Comparison of ENCODE assay signal across 1 mouse cellular context in the genomic region with DNA sequence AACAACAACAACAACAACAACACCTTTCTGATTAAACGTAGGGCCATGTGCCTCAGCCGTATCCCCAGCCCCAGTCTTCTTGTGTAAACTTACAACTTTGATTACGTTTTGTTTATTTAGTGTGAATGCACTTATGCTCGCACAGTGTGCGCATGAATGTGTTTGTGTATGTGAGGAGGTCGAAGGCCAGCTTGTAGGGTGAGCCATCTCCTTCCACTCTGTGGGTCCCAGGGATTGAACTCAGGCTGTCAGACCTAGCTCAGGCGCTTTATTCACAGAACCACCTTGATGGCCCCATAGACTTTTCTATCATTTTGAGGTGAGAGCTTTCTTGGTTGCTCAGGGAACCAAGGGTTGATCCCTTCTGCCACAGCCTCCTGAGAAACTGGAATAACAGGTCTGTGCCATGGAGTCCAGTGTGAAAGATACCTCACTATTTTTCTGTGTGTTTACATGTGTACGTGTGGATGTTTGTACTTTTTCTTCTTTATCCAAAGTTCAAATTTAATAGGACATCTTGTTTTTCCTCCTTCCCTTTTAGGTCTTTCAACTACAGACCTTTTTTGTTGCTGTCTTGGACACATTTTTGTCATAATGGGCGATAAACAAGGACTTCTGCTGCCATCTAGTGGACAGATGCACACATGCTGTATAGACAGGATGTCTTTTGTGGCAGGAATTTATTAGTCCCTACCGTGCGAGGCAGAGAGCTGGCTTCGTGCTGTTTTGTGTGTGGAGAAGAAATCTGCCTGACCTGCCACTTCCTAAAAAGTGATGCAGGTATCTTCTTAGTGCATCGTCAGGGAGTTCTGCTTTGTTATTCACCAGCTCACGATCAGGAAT.
A peak's percentile ranks its signal among the peaks of the same experiment; 100 is the strongest.
TF ChIP-seq lines count a peak whose summit lies in the region.

No protein-coding gene starts in this region.

TF ChIP-seq in CH12.LX, 34 proteins besides CTCF, POLR2A, EP300 and RAD21:
- no peak for TF ChIP-seq ETS1 (conservative IDR thresholded peaks at IDR 0.05; ENCODE audit: low read depth, low read length)
- TF ChIP-seq CHD1 (IDR thresholded peaks at IDR 0.05; ENCODE audit: low read depth, low read length) = no peak
- no peak for TF ChIP-seq TCF12 (IDR thresholded peaks at IDR 0.05; ENCODE audit: low read depth, low read length)
- no peak for TF ChIP-seq PAX5 (IDR thresholded peaks at IDR 0.05; ENCODE audit: low read length)
- 0 out of 2 replicates have a peak, but pooled peaks have one; percentile 42 for TF ChIP-seq MAX (IDR thresholded peaks at IDR 0.05; ENCODE audit: low read length)
- TF ChIP-seq ZMIZ1 (IDR thresholded peaks at IDR 0.05; ENCODE audit: low read depth, low read length) = no peak
- peak; percentile 16; the same call in 1 of the 2 replicates for TF ChIP-seq ELF1 (IDR thresholded peaks at IDR 0.05; ENCODE audit: low read depth, low read length)
- 0 out of 2 replicates have a peak, but pooled peaks have one; percentile 24 for TF ChIP-seq HCFC1 (IDR thresholded peaks at IDR 0.05; ENCODE audit: low read depth, low read length)
- 0 out of 2 replicates have a peak, but pooled peaks have one; percentile 39 for TF ChIP-seq SIN3A (IDR thresholded peaks at IDR 0.05; ENCODE audit: low read length)
- TF ChIP-seq MXI1 (IDR thresholded peaks at IDR 0.05; ENCODE audit: low read depth, low read length) = no peak
- no peak for TF ChIP-seq NRF1 (IDR thresholded peaks at IDR 0.05; ENCODE audit: low read depth, low read length)
- TF ChIP-seq MEF2A (IDR thresholded peaks at IDR 0.05; ENCODE audit: borderline replicate concordance, low read depth, low read length) = no peak
- 0 out of 2 replicates have a peak, but pooled peaks have one; percentile 20 for TF ChIP-seq MAFK (IDR thresholded peaks at IDR 0.05; ENCODE audit: insufficient replicate concordance, low read length)
- no peak for TF ChIP-seq ZKSCAN1 (IDR thresholded peaks at IDR 0.05; ENCODE audit: borderline replicate concordance, low read depth, low read length)
- no peak for TF ChIP-seq MAZ (IDR thresholded peaks at IDR 0.05; ENCODE audit: low read depth, low read length)
- 0 out of 2 replicates have a peak, but pooled peaks have one; percentile 58 for TF ChIP-seq MYC (IDR thresholded peaks at IDR 0.05; ENCODE audit: low read depth, low read length)
- TF ChIP-seq NELFE (IDR thresholded peaks at IDR 0.05; ENCODE audit: low read depth, low read length) = peak; percentile 34; the same call in 1 of the 2 replicates
- TF ChIP-seq GABPA (IDR thresholded peaks at IDR 0.05; ENCODE audit: insufficient replicate concordance, low read depth, low read length) = no peak
- TF ChIP-seq USF1 (IDR thresholded peaks at IDR 0.05; ENCODE audit: low read depth, low read length) = no peak
- TF ChIP-seq RCOR1 (conservative IDR thresholded peaks at IDR 0.05; ENCODE audit: low read depth, low read length) = no peak
- TF ChIP-seq JUND (conservative IDR thresholded peaks at IDR 0.05; ENCODE audit: low read depth, low read length) = peak; percentile 62; the same call in 1 of the 2 replicates
- TF ChIP-seq BHLHE40 (IDR thresholded peaks at IDR 0.05; ENCODE audit: low read depth, low read length) = no peak
- no peak for TF ChIP-seq POLR2AphosphoS2 (IDR thresholded peaks at IDR 0.05; ENCODE audit: low read depth, low read length)
- 0 out of 2 replicates have a peak, but pooled peaks have one; percentile 26 for TF ChIP-seq IRF4 (IDR thresholded peaks at IDR 0.05; ENCODE audit: low read depth, low read length)
- 0 out of 2 replicates have a peak, but pooled peaks have one; percentile 18 for TF ChIP-seq E2F4 (IDR thresholded peaks at IDR 0.05; ENCODE audit: insufficient replicate concordance, low read depth, low read length)
- TF ChIP-seq ZNF384 (IDR thresholded peaks at IDR 0.05; ENCODE audit: low read depth, low read length) = peak; percentile 31; the same call in 1 of the 2 replicates
- TF ChIP-seq KAT2A (IDR thresholded peaks at IDR 0.05; ENCODE audit: insufficient replicate concordance, low read length) = no peak
- peak; percentile 82 for TF ChIP-seq ZC3H11A (IDR thresholded peaks at IDR 0.05; ENCODE audit: low read depth, low read length)
- TF ChIP-seq JUN (IDR thresholded peaks at IDR 0.05; ENCODE audit: insufficient read depth, low read depth, low read length) = no peak
- TF ChIP-seq SMC3 (IDR thresholded peaks at IDR 0.05; ENCODE audit: low read depth, low read length) = peak; percentile 98
- TF ChIP-seq UBTF (IDR thresholded peaks at IDR 0.05; ENCODE audit: low read depth, low read length) = no peak
- no peak for TF ChIP-seq TBP (conservative IDR thresholded peaks at IDR 0.05; ENCODE audit: low read depth, low read length)
- TF ChIP-seq CHD2 (IDR thresholded peaks at IDR 0.05; ENCODE audit: low read length) = no peak
- no peak for TF ChIP-seq USF2 (conservative IDR thresholded peaks at IDR 0.05; ENCODE audit: low read depth, low read length)
